Mouse (Mus musculus): ENCODE measurements at regions not wholly inside any gene's neighbourhood (a gene's known extent, or its start where the extent isn't known, plus 50 kb on each side); places are given as distances from the start of the nearest gene placed in this dataset.
"Not testable (repeated sequence)": the region's sequence is repeated elsewhere in the genome, so short reads cannot be mapped to it uniquely, and the experiment has no call there.

GRCm38 (mm10) chr17:43161306-43161705 is 108.8 kb upstream of the Adgrf1 start:
- not testable (repeated sequence) for TF ChIP-seq CTCF (conservative IDR thresholded peaks at IDR 0.05; ENCODE audit: low read length); NANOG (IDR thresholded peaks at IDR 0.05; ENCODE audit: borderline replicate concordance, low read length)

All from E14TG2a.4 (cell line).